In the genomic region with DNA sequence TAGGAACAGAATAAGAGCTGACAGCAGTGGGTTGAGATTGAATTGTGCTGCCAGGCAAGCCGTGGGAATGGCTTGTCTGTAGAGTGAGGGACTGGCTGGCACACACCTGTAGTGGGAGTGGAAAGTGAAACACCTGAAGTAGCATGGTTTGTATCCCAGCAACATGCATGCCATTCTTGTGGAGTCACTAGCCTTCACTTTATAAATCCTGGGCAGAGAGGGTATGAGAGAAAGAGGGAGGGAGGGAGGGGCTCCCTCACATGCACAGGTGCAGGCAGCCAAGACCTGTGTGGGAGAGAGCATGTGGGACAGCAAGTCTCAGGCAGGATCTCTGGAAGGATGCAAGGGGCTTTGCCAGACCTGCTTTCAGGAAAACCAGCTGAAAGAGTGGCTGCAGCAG, we compare ENCODE assay signal across 11 mouse cellular contexts. TPM values are rescaled to one million over a fixed set of nuclear protein-coding genes. Genes with fewer than 3 reads are reported as not detected.
DNase-seq lines count a peak whose midpoint lies in the region; ATAC-seq lines count a peak whose summit lies in the region.
"Had no signal": no experiment of that assay in that cellular context is flagged by ENCODE, and none has a peak within 500 bp of the region (broad histone marks: within the 10 kb centered on the region; RNA-seq: fewer than 3 reads in every experiment).

No protein-coding gene starts in this region.

- H3K4me2 ChIP-seq in heart, embryonic 14.5 days (ENCODE audit: low read length): no peak overlapping the region
- H3K4me2 ChIP-seq in midbrain, embryonic 11.5 days: no peak overlapping the region
- no peak overlapping the region for H3K4me2 ChIP-seq in midbrain, embryonic 16.5 days (ENCODE audit: low read length)
- no peak overlapping the region for H3K4me2 ChIP-seq in limb, embryonic 11.5 days (ENCODE audit: low read depth, severe bottlenecking)
- no peak overlapping the region for H3K4me2 ChIP-seq in stomach, embryonic 16.5 days (ENCODE audit: low read depth, low read length)

- H3K27me3 ChIP-seq in heart, embryonic 14.5 days (ENCODE audit: control insufficient read depth, insufficient read depth, low read length): no peaks in the 10 kb centered on the region
- no peaks in the 10 kb centered on the region for H3K27me3 ChIP-seq in midbrain, embryonic 11.5 days (ENCODE audit: control insufficient read depth, insufficient read depth, low read length)
- H3K27me3 ChIP-seq in midbrain, embryonic 16.5 days (ENCODE audit: control insufficient read depth, insufficient read depth, low read depth, low read length): no peaks in the 10 kb centered on the region
- H3K27me3 ChIP-seq in limb, embryonic 11.5 days (ENCODE audit: control insufficient read depth, insufficient read depth, low read length): no peaks in the 10 kb centered on the region
- H3K27me3 ChIP-seq in stomach, embryonic 16.5 days (ENCODE audit: control insufficient read depth, insufficient read depth, low read length): no peaks in the 10 kb centered on the region
- H3K27me3 ChIP-seq: CH12.LX had no signal

- DNase-seq in heart, adult 9 months (ENCODE audit: low spot score in 2 of 2): no peak
- DNase-seq in midbrain, embryonic 11.5 days (ENCODE audit: low spot score, missing footprints): peak; percentile 79
- peak; percentile 21 for DNase-seq in limb, embryonic 11.5 days (ENCODE audit: low spot score)
- DNase-seq in ovary, postnatal 10 days (ENCODE audit: low spot score): no peak
- no peak for DNase-seq in spleen, adult 12 weeks (ENCODE audit: low spot score)
- DNase-seq: cerebellum, adult 11 months had no signal

- H3K4me1 ChIP-seq in heart, embryonic 14.5 days (ENCODE audit: control insufficient read depth in 2 of 2, insufficient read depth in 2 of 2, low read length in 2 of 2): no peaks in the 10 kb centered on the region
- no peaks in the 10 kb centered on the region for H3K4me1 ChIP-seq in midbrain, embryonic 11.5 days (ENCODE audit: control insufficient read depth, insufficient read depth, low read length)
- no peaks in the 10 kb centered on the region for H3K4me1 ChIP-seq in midbrain, embryonic 16.5 days (ENCODE audit: control insufficient read depth, insufficient read depth, low read length)
- no peaks in the 10 kb centered on the region for H3K4me1 ChIP-seq in limb, embryonic 11.5 days (ENCODE audit: control insufficient read depth, insufficient read depth, low read length)
- no peaks in the 10 kb centered on the region for H3K4me1 ChIP-seq in stomach, embryonic 16.5 days (ENCODE audit: control insufficient read depth, insufficient read depth, low read length)

- WGBS in heart, embryonic 14.5 days: 70% methylated on average over 1 of the region's 1 CpGs
- WGBS in midbrain, embryonic 11.5 days: 85% methylated on average over 1 of the region's 1 CpGs
- WGBS in midbrain, embryonic 16.5 days: 63% methylated on average over 1 of the region's 1 CpGs
- WGBS in limb, embryonic 11.5 days: 82% methylated on average over 1 of the region's 1 CpGs
- 64% methylated on average over 1 of the region's 1 CpGs for WGBS in stomach, embryonic 16.5 days

- no peak overlapping the region for H3K27ac ChIP-seq in heart, embryonic 14.5 days (replicated peaks in 1 of 2; ENCODE audit: control insufficient read depth in 1 of 2, insufficient read depth in 1 of 2, low read depth in 2 of 2, low read length in 2 of 2)
- H3K27ac ChIP-seq in midbrain, embryonic 11.5 days (ENCODE audit: low read depth, low read length): no peak overlapping the region
- no peak overlapping the region for H3K27ac ChIP-seq in midbrain, embryonic 16.5 days (ENCODE audit: low read length)
- H3K27ac ChIP-seq in limb, embryonic 11.5 days (replicated peaks; ENCODE audit: low read depth, low read length): no peak overlapping the region
- H3K27ac ChIP-seq in stomach, embryonic 16.5 days (ENCODE audit: low read length): no peak overlapping the region

- no peak overlapping the region for H3K4me3 ChIP-seq in heart, embryonic 14.5 days (ENCODE audit: control insufficient read depth in 1 of 2, insufficient read depth in 1 of 2, low read depth in 1 of 2, low read length in 2 of 2)
- H3K4me3 ChIP-seq in midbrain, embryonic 11.5 days (ENCODE audit: low read depth, low read length): no peak overlapping the region
- H3K4me3 ChIP-seq in midbrain, embryonic 16.5 days (ENCODE audit: low read depth, low read length): no peak overlapping the region
- no peak overlapping the region for H3K4me3 ChIP-seq in limb, embryonic 11.5 days (ENCODE audit: low read depth, low read length)
- H3K4me3 ChIP-seq in stomach, embryonic 16.5 days (replicated peaks; ENCODE audit: low read length): no peak overlapping the region

- ATAC-seq in heart, embryonic 14.5 days (ENCODE audit: insufficient number of reproducible peaks, insufficient read depth, low FRiP score, low read depth): peak; percentile 23; the same call in 1 of the 2 replicates
- ATAC-seq in midbrain, embryonic 11.5 days (ENCODE audit: low FRiP score): peak; percentile 40
- ATAC-seq in midbrain, embryonic 16.5 days: no peak; the same call in 1 of the 2 replicates
- peak; percentile 10; the same call in 1 of the 2 replicates for ATAC-seq in limb, embryonic 11.5 days (ENCODE audit: insufficient number of reproducible peaks, low FRiP score, low TSS enrichment, low read depth)
- ATAC-seq in stomach, embryonic 16.5 days (ENCODE audit: insufficient read depth, low FRiP score): peak; percentile 25

- H3K9ac ChIP-seq in heart, embryonic 14.5 days (ENCODE audit: low read length): no peak overlapping the region
- no peak overlapping the region for H3K9ac ChIP-seq in midbrain, embryonic 11.5 days (ENCODE audit: low read length)
- H3K9ac ChIP-seq in midbrain, embryonic 16.5 days (ENCODE audit: low read depth, low read length): no peak overlapping the region
- H3K9ac ChIP-seq in limb, embryonic 11.5 days (ENCODE audit: low read length): no peak overlapping the region
- H3K9ac ChIP-seq in stomach, embryonic 16.5 days (ENCODE audit: low read length): no peak overlapping the region

- peaks cover 52% of the 10 kb centered on the region for H3K9me3 ChIP-seq in heart, embryonic 14.5 days (ENCODE audit: control insufficient read depth, low read length)
- H3K9me3 ChIP-seq in midbrain, embryonic 11.5 days (ENCODE audit: control insufficient read depth, low read length): peaks cover 49% of the 10 kb centered on the region
- peaks cover 58% of the 10 kb centered on the region for H3K9me3 ChIP-seq in midbrain, embryonic 16.5 days (replicated peaks; ENCODE audit: control insufficient read depth, low read length, poor library complexity, severe bottlenecking)
- H3K9me3 ChIP-seq in limb, embryonic 11.5 days (ENCODE audit: control insufficient read depth, low read length): peaks cover 33% of the 10 kb centered on the region
- H3K9me3 ChIP-seq in stomach, embryonic 16.5 days (replicated peaks; ENCODE audit: control insufficient read depth, low read length): peaks cover 40% of the 10 kb centered on the region

- no peaks in the 10 kb centered on the region for H3K36me3 ChIP-seq in heart, embryonic 14.5 days (ENCODE audit: control insufficient read depth, insufficient read depth, low read length)
- H3K36me3 ChIP-seq in midbrain, embryonic 11.5 days (ENCODE audit: control insufficient read depth, insufficient read depth, low read length): peaks cover 2% of the 10 kb centered on the region; the same call in 1 of the 2 replicates
- no peaks in the 10 kb centered on the region; the same call in 1 of the 2 replicates for H3K36me3 ChIP-seq in midbrain, embryonic 16.5 days (ENCODE audit: control insufficient read depth, insufficient read depth, low read length)
- H3K36me3 ChIP-seq in limb, embryonic 11.5 days (ENCODE audit: control insufficient read depth, insufficient read depth, low read length): no peaks in the 10 kb centered on the region
- no peaks in the 10 kb centered on the region for H3K36me3 ChIP-seq in stomach, embryonic 16.5 days (ENCODE audit: control insufficient read depth, insufficient read depth, low read length)

RNA-seq across cellular contexts. Expression of a gene that starts 8.9 kb away (rescaled TPM):
- 3.8 and 4.4 TPM in 2 replicates for polyA plus RNA-seq in heart, embryonic 14.5 days (2014; fragmentation: Nextera tagmentation; extraction: Ambion mirVana)
- 2.8 and 3.4 TPM in 2 replicates for polyA plus RNA-seq in midbrain, embryonic 11.5 days (2014; fragmentation: Nextera tagmentation; extraction: Ambion mirVana)
- 1.8 TPM in 2 replicates for polyA plus RNA-seq in midbrain, embryonic 16.5 days (2015; fragmentation: Nextera tagmentation; extraction: Ambion mirVana)
- 5.6 TPM in 2 replicates for polyA plus RNA-seq in limb, embryonic 11.5 days (2014; fragmentation: Nextera tagmentation; extraction: Ambion mirVana)
- polyA plus RNA-seq in stomach, embryonic 16.5 days (2015; fragmentation: Nextera tagmentation; extraction: Ambion mirVana): 1.9 and 2.7 TPM in 2 replicates

RNA-seq across cellular contexts. Expression of a gene that starts 44.1 kb away (rescaled TPM):
- polyA plus RNA-seq in heart, embryonic 14.5 days (2014; fragmentation: Nextera tagmentation; extraction: Ambion mirVana): 0.14 TPM in 1 of 2 replicates, not detected in the other
- polyA plus RNA-seq in midbrain, embryonic 11.5 days (2014; fragmentation: Nextera tagmentation; extraction: Ambion mirVana): not detected in 2 replicates
- polyA plus RNA-seq in midbrain, embryonic 16.5 days (2015; fragmentation: Nextera tagmentation; extraction: Ambion mirVana): 0.10 and 0.16 TPM in 2 replicates
- polyA plus RNA-seq in limb, embryonic 11.5 days (2014; fragmentation: Nextera tagmentation; extraction: Ambion mirVana): 0.05 TPM in 1 of 2 replicates, not detected in the other
- polyA plus RNA-seq in stomach, embryonic 16.5 days (2015; fragmentation: Nextera tagmentation; extraction: Ambion mirVana): not detected in 2 replicates
- polyA plus RNA-seq: embryonic facial prominence, embryonic 14.5 days had no signal

Comparison
In these comparisons a context has a peak if more than half of its experiments do, and no peak if none do; other contexts are left out.
1. DNase-seq: peak in midbrain, embryonic 11.5 days (single experiment) and limb, embryonic 11.5 days (single experiment); none in heart, adult 9 months (0 of 2), ovary, postnatal 10 days (single experiment) and spleen, adult 12 weeks (single experiment).